Mouse (Mus musculus): ENCODE results near the gene Slc31a1. TPM values are rescaled to one million over a fixed set of nuclear protein-coding genes. Genes with fewer than 3 reads are reported as not detected.

The Slc31a1 gene
- total and polyA plus RNA-seq, 3 experiments: 20.6 to 46.5 (median 37.5) TPM

- H3K36me3 ChIP-seq (ENCODE audit: control insufficient read depth in 1 of 2, insufficient read depth in 2 of 2, low read length in 2 of 2): peaks cover 0 to 17% of the 10 kb centered on the region in 2 experiments; a peak in 3 of 4 replicates
- H3K4me1 ChIP-seq (ENCODE audit: control insufficient read depth in 1 of 2, insufficient read depth in 2 of 2, low read length in 2 of 2): no peaks in the 10 kb centered on the region
- H3K27ac ChIP-seq (ENCODE audit: control insufficient read depth, low read depth, low read length): no peak overlapping the region
- TF ChIP-seq ZC3H11A (IDR thresholded peaks at IDR 0.05; ENCODE audit: low read depth, low read length) (no peak), TCF12 (IDR thresholded peaks at IDR 0.05; ENCODE audit: low read depth, low read length) (no peak), POLR2A (IDR thresholded peaks at IDR 0.05; ENCODE audit: control insufficient read depth in 1 of 2, insufficient read depth in 1 of 2, low read depth in 1 of 2, low read length in 2 of 2, poor library complexity in 1 of 2) (no peak), TBP (IDR thresholded peaks at IDR 0.05; ENCODE audit: low read depth, low read length) (no peak), ELF1 (IDR thresholded peaks at IDR 0.05; ENCODE audit: low read depth, low read length) (no peak)
- H3K9me3 ChIP-seq (replicated peaks; ENCODE audit: insufficient read depth, low read length): no peaks in the 10 kb centered on the region
- no peak overlapping the region for H3K9ac ChIP-seq (ENCODE audit: control insufficient read depth, low read depth, low read length, poor library complexity, severe bottlenecking)
- no peak for DNase-seq (ENCODE audit: low read depth, low spot score)
- H3K4me3 ChIP-seq (ENCODE audit: control insufficient read depth in 1 of 2, insufficient read depth in 1 of 2, low read depth in 2 of 2, low read length in 2 of 2): no peak overlapping the region
- H3K27me3 ChIP-seq (ENCODE audit: control insufficient read depth in 1 of 2, insufficient read depth in 2 of 2, low read length in 2 of 2): no peaks in the 10 kb centered on the region
- no peaks in the 10 kb centered on the region; the same call in 1 of the 2 replicates for H3K79me2 ChIP-seq (ENCODE audit: control insufficient read depth, insufficient read depth, low read length, poor library complexity)
These were observed 14.7 kb upstream of the Slc31a1 start for GRCm38 (mm10) chr4:62345827-62346226.

- H3K27me3 ChIP-seq (ENCODE audit: control insufficient read depth in 1 of 2, insufficient read depth in 2 of 2, low read length in 2 of 2): no peaks in the 10 kb centered on the region
- no peak overlapping the region for H3K27ac ChIP-seq (ENCODE audit: control insufficient read depth, low read depth, low read length)
- no peaks in the 10 kb centered on the region for H3K4me1 ChIP-seq (ENCODE audit: control insufficient read depth in 1 of 2, insufficient read depth in 2 of 2, low read length in 2 of 2)
- peaks cover 0 to 12% of the 10 kb centered on the region in 2 experiments; a peak in 3 of 4 replicates for H3K36me3 ChIP-seq (ENCODE audit: control insufficient read depth in 1 of 2, insufficient read depth in 2 of 2, low read length in 2 of 2)
- no peak overlapping the region for H3K4me3 ChIP-seq (ENCODE audit: control insufficient read depth in 1 of 2, insufficient read depth in 1 of 2, low read depth in 2 of 2, low read length in 2 of 2)
- H3K9ac ChIP-seq (ENCODE audit: control insufficient read depth, low read depth, low read length, poor library complexity, severe bottlenecking): no peak overlapping the region
- no peak for DNase-seq (ENCODE audit: low read depth, low spot score)
- no peak for TF ChIP-seq MYC (IDR thresholded peaks at IDR 0.05; ENCODE audit: low read depth, low read length)
- no peaks in the 10 kb centered on the region for H3K9me3 ChIP-seq (replicated peaks; ENCODE audit: insufficient read depth, low read length)
- H3K79me2 ChIP-seq (ENCODE audit: control insufficient read depth, insufficient read depth, low read length, poor library complexity): no peaks in the 10 kb centered on the region; the same call in 1 of the 2 replicates
These were observed 12.8 kb upstream of the Slc31a1 start for GRCm38 (mm10) chr4:62347605-62348328.

- Histone ChIP-seq H3K4me1 (ENCODE audit: control insufficient read depth in 1 of 2, insufficient read depth in 2 of 2, low read length in 2 of 2) (no peaks in the 10 kb centered on the region), H3K9ac (ENCODE audit: control insufficient read depth, low read depth, low read length, poor library complexity, severe bottlenecking) (no peak overlapping the region), H3K27ac (ENCODE audit: control insufficient read depth, low read depth, low read length) (no peak overlapping the region), H3K9me3 (replicated peaks; ENCODE audit: insufficient read depth, low read length) (no peaks in the 10 kb centered on the region), H3K4me3 (ENCODE audit: control insufficient read depth in 1 of 2, insufficient read depth in 1 of 2, low read depth in 2 of 2, low read length in 2 of 2) (no peak overlapping the region), H3K79me2 (ENCODE audit: control insufficient read depth, insufficient read depth, low read length, poor library complexity) (no peaks in the 10 kb centered on the region; the same call in 1 of the 2 replicates), H3K27me3 (ENCODE audit: control insufficient read depth in 1 of 2, insufficient read depth in 2 of 2, low read length in 2 of 2) (no peaks in the 10 kb centered on the region), H3K36me3 (ENCODE audit: control insufficient read depth in 1 of 2, insufficient read depth in 2 of 2, low read length in 2 of 2) (peaks cover 0 to 12% of the 10 kb centered on the region in 2 experiments; a peak in 3 of 4 replicates)
- no peak for DNase-seq (ENCODE audit: low read depth, low spot score)
- TF ChIP-seq USF1 (IDR thresholded peaks at IDR 0.05; ENCODE audit: low read depth, low read length) (no peak), POLR2AphosphoS2 (IDR thresholded peaks at IDR 0.05; ENCODE audit: low read length) (no peak), ZNF384 (IDR thresholded peaks at IDR 0.05; ENCODE audit: low read depth, low read length) (no peak), SMC3 (IDR thresholded peaks at IDR 0.05; ENCODE audit: low read depth, low read length) (no peak), CHD1 (IDR thresholded peaks at IDR 0.05; ENCODE audit: low read depth, low read length) (no peak), GABPA (IDR thresholded peaks at IDR 0.05; ENCODE audit: low read depth, low read length) (no peak), ZC3H11A (IDR thresholded peaks at IDR 0.05; ENCODE audit: low read depth, low read length) (no peak), ZMIZ1 (IDR thresholded peaks at IDR 0.05; ENCODE audit: low read depth, low read length) (no peak), BHLHE40 (IDR thresholded peaks at IDR 0.05; ENCODE audit: borderline replicate concordance, low read depth, low read length) (no peak), UBTF (IDR thresholded peaks at IDR 0.05; ENCODE audit: borderline replicate concordance, insufficient read depth, low read depth, low read length) (no peak), ELF1 (IDR thresholded peaks at IDR 0.05; ENCODE audit: low read depth, low read length) (no peak), MXI1 (IDR thresholded peaks at IDR 0.05; ENCODE audit: low read depth, low read length) (no peak), HCFC1 (IDR thresholded peaks at IDR 0.05; ENCODE audit: low read depth, low read length) (no peak), MAFK (IDR thresholded peaks at IDR 0.05; ENCODE audit: borderline replicate concordance, low read depth, low read length) (no peak), TBP (IDR thresholded peaks at IDR 0.05; ENCODE audit: low read depth, low read length) (no peak), JUND (IDR thresholded peaks at IDR 0.05; ENCODE audit: low read depth, low read length) (no peak), MYC (IDR thresholded peaks at IDR 0.05; ENCODE audit: low read depth, low read length) (no peak)
These were observed 12.2 kb upstream of the Slc31a1 start for GRCm38 (mm10) chr4:62348329-62348705.
